Mouse (Mus musculus) CH12.LX (cell line): ENCODE data around the gene Sgpp1. TPM values are rescaled to one million over a fixed set of nuclear protein-coding genes. Genes with fewer than 3 reads are reported as not detected.

Experiments used
- DNase-seq: peaks from one replicate; pipeline ENCODE4 v3.0.0-alpha.2; 2013; ENCODE audit errors: extremely low read depth
- H3K27ac ChIP-seq: 2 replicates; pipeline ENCODE4 v1.5.1; 2012; ENCODE audit warnings: low read depth, mild to moderate bottlenecking, control low read depth, moderate library complexity; ENCODE audit not compliant: insufficient read depth
- H3K27me3 ChIP-seq: replicated peaks from 2 replicates; pipeline ENCODE3; 2012; ENCODE audit warnings: inconsistent platforms
- H3K36me3 ChIP-seq, 2 experiments: replicated peaks in 1 of 2; 2 replicates each; pipeline versions ENCODE3 to v1.6.1; 2012; ENCODE audit warnings: inconsistent platforms in 1 of 2, low read length in 1 of 2, mild to moderate bottlenecking in 1 of 2, mixed read lengths in 1 of 2, moderate library complexity in 1 of 2; ENCODE audit not compliant: control insufficient read depth in 1 of 2, insufficient read depth in 1 of 2
- H3K4me1 ChIP-seq, 2 experiments: 2 replicates each; pipeline ENCODE4 v1.6.1; 2012; ENCODE audit warnings: inconsistent platforms in 1 of 2, moderate library complexity in 1 of 2; ENCODE audit not compliant: insufficient read depth in 2 of 2, control insufficient read depth in 1 of 2
- H3K4me2 ChIP-seq: 2 replicates; pipeline ENCODE4 v1.6.1; 2012; ENCODE audit warnings: low read depth, mild to moderate bottlenecking, control low read depth; ENCODE audit not compliant: poor library complexity, insufficient read depth, severe bottlenecking
- H3K4me3 ChIP-seq, 3 experiments: fragments of 150-350 bp in 1 of 3; sonication (generic) in 1 of 3; replicated peaks in 1 of 3; 2 replicates each; pipeline versions ENCODE3 to v1.5.1; 2011 to 2012; ENCODE audit warnings: low read depth in 2 of 3, low read length in 2 of 3, mild to moderate bottlenecking in 2 of 3, moderate library complexity in 2 of 3, control low read depth in 1 of 3, improper control_type of control experiment in 1 of 3, inconsistent platforms in 1 of 3, mixed read lengths in 1 of 3; ENCODE audit not compliant: poor library complexity in 1 of 3
- H3K79me2 ChIP-seq: replicated peaks from 2 replicates; pipeline ENCODE4 v1.6.1; 2012; ENCODE audit warnings: mild to moderate bottlenecking, moderate library complexity; ENCODE audit not compliant: control insufficient read depth, poor library complexity, insufficient read depth, severe bottlenecking; ENCODE audit errors: extremely low read depth
- H3K9ac ChIP-seq: 2 replicates; pipeline ENCODE4 v1.6.1; 2012; ENCODE audit warnings: low read depth, mild to moderate bottlenecking, control low read depth, moderate library complexity; ENCODE audit not compliant: insufficient read depth
- H3K9me3 ChIP-seq: replicated peaks from 2 replicates; pipeline ENCODE3; 2012; ENCODE audit warnings: low read length, inconsistent platforms, mixed read lengths
- CTCF ChIP-seq, 2 experiments: IDR thresholded peaks in 1 of 2; conservative IDR thresholded peaks in 1 of 2; 2 replicates each; pipeline ENCODE4 v1.5.1; 2011 to 2012; ENCODE audit warnings: low read depth in 2 of 2, low read length in 2 of 2, improper control_type of control experiment in 1 of 2, inconsistent platforms in 1 of 2, mild to moderate bottlenecking in 1 of 2, moderate library complexity in 1 of 2
- EP300 ChIP-seq: IDR thresholded peaks from 2 replicates; pipeline ENCODE4 v1.6.1; 2011; ENCODE audit warnings: low read length, improper control_type of control experiment
- GABPA ChIP-seq: IDR thresholded peaks from 2 replicates; pipeline ENCODE4 v1.6.1; 2012; ENCODE audit warnings: low read depth, low read length, improper control_type of control experiment, inconsistent platforms; ENCODE audit not compliant: insufficient replicate concordance
- HCFC1 ChIP-seq: IDR thresholded peaks from 2 replicates; pipeline ENCODE4 v1.6.1; 2012; ENCODE audit warnings: low read depth, mild to moderate bottlenecking, inconsistent platforms, low read length, improper control_type of control experiment
- JUN ChIP-seq: IDR thresholded peaks from 2 replicates; pipeline ENCODE4 v1.6.1; 2011; ENCODE audit warnings: low read depth, mild to moderate bottlenecking, low read length, improper control_type of control experiment, moderate library complexity; ENCODE audit not compliant: insufficient read depth
- KAT2A ChIP-seq: IDR thresholded peaks from 2 replicates; pipeline ENCODE4 v1.6.1; 2012; ENCODE audit warnings: low read length, improper control_type of control experiment, inconsistent platforms; ENCODE audit not compliant: insufficient replicate concordance
- MAX ChIP-seq: IDR thresholded peaks from 2 replicates; pipeline ENCODE4 v1.6.1; 2011; ENCODE audit warnings: low read length, improper control_type of control experiment
- MAZ ChIP-seq: IDR thresholded peaks from 2 replicates; pipeline ENCODE4 v1.6.1; 2012; ENCODE audit warnings: low read depth, mild to moderate bottlenecking, inconsistent platforms, low read length, improper control_type of control experiment, moderate library complexity
- MXI1 ChIP-seq: IDR thresholded peaks from 2 replicates; pipeline ENCODE4 v1.6.1; 2011; ENCODE audit warnings: mild to moderate bottlenecking, low read depth, low read length, improper control_type of control experiment
- MYC ChIP-seq: IDR thresholded peaks from 2 replicates; pipeline ENCODE4 v1.6.1; 2011; ENCODE audit warnings: low read depth, mild to moderate bottlenecking, improper control_type of control experiment, low read length
- NELFE ChIP-seq: IDR thresholded peaks from 2 replicates; pipeline ENCODE4 v1.6.1; 2011; ENCODE audit warnings: low read depth, low read length, improper control_type of control experiment
- NRF1 ChIP-seq: IDR thresholded peaks from 2 replicates; pipeline ENCODE4 v1.6.1; 2014; ENCODE audit warnings: low read depth, mild to moderate bottlenecking, inconsistent platforms, low read length, improper control_type of control experiment, moderate library complexity
- PAX5 ChIP-seq: IDR thresholded peaks from 2 replicates; pipeline ENCODE4 v1.6.1; 2012; ENCODE audit warnings: low read length, inconsistent platforms, mixed read lengths
- POLR2AphosphoS2 ChIP-seq: IDR thresholded peaks from 2 replicates; pipeline ENCODE4 v1.6.1; 2011; ENCODE audit warnings: low read depth, low read length, improper control_type of control experiment
- RAD21 ChIP-seq: IDR thresholded peaks from 2 replicates; pipeline ENCODE4 v1.6.1; 2011; ENCODE audit warnings: low read depth, mild to moderate bottlenecking, low read length, improper control_type of control experiment, moderate library complexity
- RCOR1 ChIP-seq: conservative IDR thresholded peaks from 2 replicates; pipeline ENCODE4 v1.6.1; 2012; ENCODE audit warnings: low read depth, mild to moderate bottlenecking, inconsistent platforms, low read length, improper control_type of control experiment
- SMC3 ChIP-seq: IDR thresholded peaks from 2 replicates; pipeline ENCODE4 v1.6.1; 2011; ENCODE audit warnings: low read depth, low read length, improper control_type of control experiment
- TCF12 ChIP-seq: IDR thresholded peaks from 2 replicates; pipeline ENCODE4 v1.6.1; 2014; ENCODE audit warnings: low read depth, mild to moderate bottlenecking, inconsistent platforms, low read length, improper control_type of control experiment
- USF1 ChIP-seq: IDR thresholded peaks from 2 replicates; pipeline ENCODE4 v1.6.1; 2014; ENCODE audit warnings: low read depth, mild to moderate bottlenecking, inconsistent platforms, low read length, improper control_type of control experiment
- ZKSCAN1 ChIP-seq: IDR thresholded peaks from 2 replicates; pipeline ENCODE4 v1.6.1; 2012; ENCODE audit warnings: low read depth, inconsistent platforms, low read length, improper control_type of control experiment, borderline replicate concordance
- dilution Hi-C: fragments of 300-500 bp; cut with MboI; formaldehyde crosslinking; loops from 2 replicates; pipeline ENCODE4 v1.14.3; 2020; ENCODE audit warnings: low sequenced_read_pairs; ENCODE audit not compliant: extremely low pct_unique_long_range_greater_than_20kb, extremely low pct_ligation_motif_present
- in situ Hi-C: fragments of 300-500 bp; cut with MboI; formaldehyde crosslinking; loops from 3 replicates; pipeline ENCODE4 v1.14.3; 2019; ENCODE audit warnings: low sequenced_read_pairs, low pct_ligation_motif_present, low pct_unique_long_range_greater_than_20kb, mixed read lengths
- polyA plus RNA-seq: library from polyadenylated mRNA; unstranded; fragments of >175 nt; gene quantifications from 2 replicates; pipeline ENCODE4 v1.2.1, GENCODE M21; 2012; ENCODE audit warnings: low read depth; ENCODE audit not compliant: insufficient read length
- total RNA-seq, 2 experiments: library from RNA; depleted of rRNA; stranded (reverse); fragments of 300-350 nt in 1 of 2; fragments of >200 nt in 1 of 2; gene quantifications; 2 replicates each; pipeline ENCODE4 v1.2.3; 2012 to 2014

The Sgpp1 gene
- total and polyA plus RNA-seq, 3 experiments: 17.3 to 43.9 (median 23.6) TPM

DNA sequence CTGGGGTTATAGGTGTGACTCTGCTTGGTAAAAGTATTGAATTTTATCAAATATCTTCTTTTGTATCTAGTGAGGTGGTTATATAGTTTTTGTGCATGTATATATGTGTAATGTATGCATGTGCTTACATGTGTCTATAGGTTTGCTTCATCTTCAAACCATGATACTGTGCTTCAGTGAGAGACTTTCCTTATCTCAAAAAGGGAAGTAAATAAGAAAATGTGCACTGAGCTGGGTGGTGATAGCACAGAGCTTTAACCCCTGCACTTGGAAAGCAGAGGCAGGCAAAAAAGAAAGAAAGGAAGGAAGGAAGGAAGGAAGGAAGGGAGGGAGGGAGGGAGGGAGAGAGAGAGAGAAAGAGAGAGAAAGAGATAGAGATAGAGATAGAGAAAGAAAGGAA lies 45.9 kb upstream of the Sgpp1 start:
- no peak overlapping the region for H3K9ac ChIP-seq
- in situ Hi-C loops: loop anchor here (25.0 kb wide), 2 partner anchors 181 to 406 kb away; partner anchors contain the start of gene Esr2
- H3K4me3 ChIP-seq: no peak overlapping the region
- no peaks in the 10 kb centered on the region for H3K27me3 ChIP-seq
- dilution Hi-C loops: no loop called here
- peaks cover 13% of the 10 kb centered on the region for H3K9me3 ChIP-seq
- no peaks in the 10 kb centered on the region for H3K79me2 ChIP-seq
- no peak overlapping the region for H3K27ac ChIP-seq
- H3K4me2 ChIP-seq: no peak overlapping the region
- H3K36me3 ChIP-seq: no peaks in the 10 kb centered on the region
- no peaks in the 10 kb centered on the region for H3K4me1 ChIP-seq
- no peak for DNase-seq
- TF ChIP-seq HCFC1 (no peak), ZKSCAN1 (no peak), CTCF (conservative IDR thresholded peaks at IDR 0.05 in 1 of 2, IDR thresholded peaks at IDR 0.05 in 1 of 2; ENCODE audit: low read depth in 2 of 2, low read length in 2 of 2) (no peak), SMC3 (no peak), EP300 (no peak), RCOR1 (no peak), POLR2AphosphoS2 (no peak), MXI1 (no peak), JUN (no peak), KAT2A (no peak), NELFE (no peak), PAX5 (no peak), USF1 (no peak), MYC (no peak), TCF12 (no peak)
- TF ChIP-seq, all 38 proteins: peak for 0

DNA sequence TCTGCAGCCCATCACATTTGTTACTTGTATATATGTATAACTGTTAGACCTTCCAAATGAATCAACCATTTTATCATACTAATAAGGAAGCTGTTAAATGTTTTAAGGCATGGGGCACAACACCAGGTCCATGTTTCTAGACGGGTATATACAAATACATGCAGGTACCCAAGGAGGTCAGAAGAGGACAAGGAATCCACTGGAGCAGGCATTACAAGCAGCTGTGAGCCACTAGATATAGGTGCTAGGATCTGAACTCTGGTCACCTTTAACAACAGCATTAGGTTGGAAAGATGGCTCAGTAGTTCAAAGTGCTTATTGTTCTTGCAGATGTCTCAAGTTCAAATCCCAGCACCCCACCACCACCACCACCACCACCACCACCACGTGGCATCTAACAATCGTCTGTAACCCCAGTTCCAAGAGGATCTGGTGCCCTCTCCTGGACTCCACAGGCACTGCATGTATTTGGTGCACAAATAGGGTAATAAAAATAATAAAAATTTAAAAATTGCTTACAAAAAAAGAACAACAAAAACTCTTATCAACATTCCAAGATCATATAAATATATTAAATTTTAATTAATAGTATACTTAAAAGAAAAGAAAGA lies 37.0 kb upstream of the Sgpp1 start:
- DNase-seq: peak; percentile 54
- dilution Hi-C loops (no loop called here), in situ Hi-C loops (loop anchor here (10.0 kb wide), 1 partner anchor 308 kb away; no protein-coding TSS in a partner anchor)
- Histone ChIP-seq H3K4me1 (no peaks in the 10 kb centered on the region), H3K36me3 (no peaks in the 10 kb centered on the region), H3K9ac (no peak overlapping the region), H3K27me3 (no peaks in the 10 kb centered on the region), H3K9me3 (peaks cover 8% of the 10 kb centered on the region), H3K4me3 (no peak overlapping the region), H3K79me2 (no peaks in the 10 kb centered on the region), H3K27ac (no peak overlapping the region), H3K4me2 (no peak overlapping the region)
- TF ChIP-seq RAD21 (peak; percentile 84), MYC (peak; percentile 97), MAX (peak; percentile 70), MAZ (no peak), CTCF (conservative IDR thresholded peaks at IDR 0.05 in 1 of 2, IDR thresholded peaks at IDR 0.05 in 1 of 2; ENCODE audit: low read depth in 2 of 2, low read length in 2 of 2) (peak in 1 of 2 experiments; percentile 88; a peak in 2 of 4 replicates), SMC3 (peak; percentile 74), GABPA (no peak), NRF1 (no peak), KAT2A (no peak), USF1 (peak; percentile 45)
